Mouse (Mus musculus) bone marrow macrophage, adult 2 months (primary cell): ENCODE measurements around the gene Fgfrl1. TPM values are rescaled to one million over a fixed set of nuclear protein-coding genes. Genes with fewer than 3 reads are reported as not detected.

Experiments
- H3K27ac ChIP-seq: 2 replicates; pipeline ENCODE4 v1.5.1; 2012; ENCODE audit warnings: low read depth, low read length; ENCODE audit not compliant: insufficient read depth
- H3K4me1 ChIP-seq: 2 replicates; pipeline ENCODE4 v1.6.1; 2012; ENCODE audit warnings: low read length; ENCODE audit not compliant: control insufficient read depth, insufficient read depth
- H3K4me3 ChIP-seq: 2 replicates; pipeline ENCODE4 v1.5.1; 2012; ENCODE audit warnings: mild to moderate bottlenecking, low read length, moderate library complexity; ENCODE audit not compliant: insufficient read depth
- CTCF ChIP-seq: IDR thresholded peaks from 2 replicates; pipeline ENCODE4 v1.5.1; 2012; ENCODE audit warnings: low read depth, mild to moderate bottlenecking, low read length, moderate library complexity
- POLR2A ChIP-seq: IDR thresholded peaks from 2 replicates; pipeline ENCODE4 v1.6.1; 2012; ENCODE audit warnings: mild to moderate bottlenecking, low read depth, low read length, borderline replicate concordance
- polyA plus RNA-seq: library from polyadenylated mRNA; stranded (reverse); fragments of >200 nt; gene quantifications from 2 replicates; pipeline ENCODE4 v1.2.4, GENCODE M21; 2012; ENCODE audit not compliant: missing spikeins, insufficient read depth, insufficient read length

The Fgfrl1 gene
- polyA plus RNA-seq, 1 experiment: 1.5 TPM

GRCm38 (mm10) chr5:108665066-108665465, 27.1 kb upstream of the Fgfrl1 start:
- TF ChIP-seq POLR2A (no peak), CTCF (no peak)
- no peak overlapping the region for H3K27ac ChIP-seq
- no peak overlapping the region for H3K4me3 ChIP-seq
- peaks cover 10% of the 10 kb centered on the region for H3K4me1 ChIP-seq

- Histone ChIP-seq H3K27ac (no peak overlapping the region), H3K4me3 (no peak overlapping the region), H3K4me1 (peaks cover 10% of the 10 kb centered on the region)
- TF ChIP-seq POLR2A (no peak), CTCF (no peak)
Measured at GRCm38 (mm10) chr5:108667370-108667769, 24.8 kb upstream of the Fgfrl1 start.

DNA sequence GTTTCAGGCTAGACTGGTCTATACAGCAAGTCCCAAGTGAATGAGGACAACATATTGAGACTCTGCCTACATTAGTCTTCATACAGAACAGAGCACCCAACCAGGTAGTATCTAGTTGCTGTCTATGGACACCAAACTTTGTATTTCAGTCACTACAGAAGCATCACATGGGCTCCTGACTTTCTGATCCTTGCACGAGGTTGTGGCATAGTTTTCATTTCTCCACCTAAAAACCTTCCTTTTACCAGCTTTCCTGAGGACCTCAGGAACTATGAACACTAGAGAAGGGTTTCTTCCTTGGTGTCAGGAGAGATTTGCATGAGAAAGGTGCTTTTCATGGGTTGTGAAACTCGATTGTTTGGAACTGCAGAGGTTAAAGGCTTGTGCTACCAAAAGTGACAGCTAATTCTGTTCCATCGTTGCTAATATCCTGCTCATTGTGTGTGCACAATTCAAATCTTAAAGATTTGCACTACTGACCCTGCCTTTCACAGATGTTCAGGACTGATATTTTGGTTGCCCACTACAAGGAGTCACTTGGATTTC, 23.7 kb upstream of the Fgfrl1 start:
- peaks cover 12% of the 10 kb centered on the region for H3K4me1 ChIP-seq
- H3K27ac ChIP-seq: peak overlapping the region; percentile 93
- no peak for TF ChIP-seq CTCF
- TF ChIP-seq POLR2A: no peak
- H3K4me3 ChIP-seq: peak overlapping the region; percentile 47

DNA sequence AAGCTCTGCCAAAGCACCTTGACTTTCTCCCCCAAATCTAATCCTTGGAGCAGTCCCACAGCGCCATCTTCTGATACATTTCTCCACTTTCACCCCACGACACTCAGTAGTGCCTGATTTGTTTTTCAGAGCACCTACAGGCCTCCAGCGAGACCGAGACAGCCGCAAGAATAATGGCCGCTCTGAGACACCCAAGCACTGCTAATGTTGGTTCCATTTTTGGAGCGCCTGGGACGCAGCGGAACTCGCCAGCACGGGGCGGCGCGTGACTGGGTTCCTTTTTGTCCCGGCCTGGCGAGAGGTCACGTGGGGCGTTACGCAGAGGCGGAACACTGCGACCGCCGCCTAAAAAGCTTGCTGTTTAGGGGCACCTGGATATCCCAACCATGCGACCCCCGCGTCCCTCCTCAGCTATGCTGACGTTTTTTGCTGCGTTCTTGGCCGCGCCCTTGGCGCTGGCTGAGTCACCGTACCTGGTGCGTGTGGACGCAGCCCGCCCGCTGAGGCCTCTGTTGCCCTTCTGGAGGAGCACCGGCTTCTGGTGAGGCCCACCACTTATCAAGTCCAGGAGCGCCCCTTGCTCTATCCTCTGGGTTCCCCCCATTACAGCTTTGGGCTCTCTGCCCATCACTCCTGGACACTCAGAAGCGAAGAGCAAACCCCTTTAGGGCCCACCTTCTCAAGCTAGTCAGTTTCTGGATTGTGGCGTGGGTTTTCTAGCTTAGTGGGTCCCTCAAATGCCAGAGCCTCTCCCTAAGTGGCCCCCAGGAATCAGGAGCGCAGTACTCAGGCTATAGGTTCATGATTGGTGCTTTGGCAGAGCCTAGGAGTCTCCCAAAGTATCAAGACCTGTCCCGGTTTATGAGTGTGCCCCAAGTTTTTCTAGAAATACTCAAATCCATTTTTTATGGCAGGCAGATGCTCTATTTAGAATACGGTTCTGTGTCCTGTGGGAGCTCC, 22.9 kb upstream of the Fgfrl1 start, which contains the start of gene Dgkq:
TSS of gene Dgkq (minus strand) at position 696 of the 960 bp plus-strand sequence.
- TF ChIP-seq CTCF: 0 out of 2 replicates have a peak, but pooled peaks have one; percentile 24
- TF ChIP-seq POLR2A: no peak
- H3K4me3 ChIP-seq: peak within 1 kb of the TSS; percentile 67
- H3K27ac ChIP-seq: peak within 1 kb of the TSS; percentile 93
- peaks cover 15% of the 10 kb centered on the region for H3K4me1 ChIP-seq

DNA sequence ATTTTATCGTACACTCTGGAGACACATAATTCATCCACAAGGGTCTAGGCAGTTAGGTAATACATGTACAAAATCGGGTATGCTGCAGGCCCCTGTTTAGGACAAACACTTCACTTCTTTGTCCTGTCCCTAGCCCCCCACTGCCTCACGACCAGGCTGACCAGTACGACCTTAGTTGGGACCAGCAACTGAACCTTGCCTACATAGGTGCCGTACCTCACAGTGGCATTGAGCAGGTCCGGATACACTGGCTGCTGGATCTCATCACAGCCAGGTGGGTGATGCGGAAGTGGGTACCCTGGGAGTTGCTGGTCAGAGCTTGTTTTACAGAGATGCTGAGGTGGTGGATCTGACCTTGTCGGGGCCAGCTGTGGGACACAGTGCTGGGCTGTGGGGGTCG, 22.2 kb upstream of the Fgfrl1 start:
- H3K4me1 ChIP-seq: peaks cover 15% of the 10 kb centered on the region
- H3K27ac ChIP-seq: peak overlapping the region; percentile 93; the same call in 1 of the 2 replicates
- no peak for TF ChIP-seq CTCF
- no peak for TF ChIP-seq POLR2A
- peak overlapping the region; percentile 67 for H3K4me3 ChIP-seq

GRCm38 (mm10) chr5:108670785-108671184, 21.4 kb upstream of the Fgfrl1 start:
- peaks cover 15% of the 10 kb centered on the region for H3K4me1 ChIP-seq
- no peak overlapping the region for H3K27ac ChIP-seq
- peak; percentile 15; the same call in 1 of the 2 replicates for TF ChIP-seq CTCF
- TF ChIP-seq POLR2A: no peak

DNA sequence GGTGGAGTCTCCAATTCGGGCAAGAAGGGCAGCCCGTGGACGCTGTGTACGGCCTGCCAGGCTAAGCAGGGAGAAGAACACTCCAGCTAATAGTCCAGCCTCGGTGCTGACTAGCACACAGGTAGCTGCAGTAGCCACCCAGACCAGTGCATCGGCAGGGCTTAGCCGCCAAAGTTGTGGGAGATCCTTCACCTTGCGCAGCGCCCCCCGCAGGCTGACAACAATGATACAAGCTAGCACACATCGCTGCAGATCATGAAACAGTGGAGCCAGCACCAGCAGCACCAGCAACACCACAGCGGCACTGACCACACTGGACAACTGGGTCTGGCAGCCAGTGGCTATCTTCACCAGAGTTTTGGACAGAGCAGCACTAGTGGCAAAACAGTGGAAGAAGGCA, 20.4 kb upstream of the Fgfrl1 start:
- no peak for TF ChIP-seq POLR2A
- 0 out of 2 replicates have a peak, but pooled peaks have one; percentile 8 for TF ChIP-seq CTCF
- no peak overlapping the region for H3K4me3 ChIP-seq
- H3K27ac ChIP-seq: no peak overlapping the region
- peaks cover 15% of the 10 kb centered on the region for H3K4me1 ChIP-seq

More at GRCm38 (mm10) chr5:108670785-108671184, 21.4 kb upstream of the Fgfrl1 start:
- H3K4me3 ChIP-seq: no peak overlapping the region

DNA sequence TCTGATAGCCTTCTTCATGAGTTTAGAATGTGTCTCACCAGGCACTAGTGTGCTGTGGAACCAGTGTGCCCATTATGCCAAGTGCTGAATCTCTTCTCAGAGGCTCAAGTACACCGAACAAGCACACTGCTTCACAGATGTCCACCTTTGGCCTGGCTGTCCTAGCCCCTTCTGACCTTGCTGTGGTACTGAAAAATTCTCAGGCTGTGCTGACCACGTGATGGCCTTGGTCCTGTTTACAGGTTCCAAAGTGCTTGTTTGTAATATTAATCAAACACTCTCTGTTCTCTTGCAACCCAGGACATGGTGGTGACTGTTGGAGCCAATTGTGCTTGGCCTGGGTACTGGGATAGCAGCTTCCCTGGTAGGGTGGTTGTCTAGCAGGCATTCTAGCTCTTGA, 17.6 kb upstream of the Fgfrl1 start:
- Histone ChIP-seq H3K27ac (no peak overlapping the region), H3K4me3 (no peak overlapping the region), H3K4me1 (peaks cover 9% of the 10 kb centered on the region)
- TF ChIP-seq POLR2A (no peak), CTCF (no peak)

DNA sequence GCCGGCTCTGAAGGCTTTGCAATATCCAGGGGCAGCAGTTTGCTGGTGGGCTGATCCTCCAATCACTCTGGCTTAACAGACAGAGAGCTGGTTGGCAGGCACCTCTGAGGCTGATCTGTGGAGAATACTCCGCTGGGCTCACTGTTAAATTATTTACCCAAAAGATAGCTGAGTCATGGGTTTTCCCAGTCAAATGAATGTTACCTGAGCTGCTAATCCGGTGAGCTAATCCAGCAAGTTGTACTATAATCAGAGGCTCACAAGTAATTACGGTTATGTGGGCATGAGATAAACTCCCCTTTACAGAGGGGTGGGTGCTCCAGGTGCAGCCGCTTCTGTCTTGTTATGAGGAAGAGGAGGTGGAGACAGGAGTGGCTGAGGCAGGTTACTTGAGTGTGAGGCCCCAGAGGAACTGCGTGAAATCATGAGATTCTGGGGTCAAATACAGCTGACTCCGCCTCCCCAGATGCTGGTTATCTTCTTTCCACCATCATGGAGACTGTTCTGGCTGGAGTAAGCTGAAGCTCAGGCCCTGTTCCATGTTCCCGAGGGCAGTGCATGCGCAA, 16.8 kb upstream of the Fgfrl1 start, which contains the start of gene Slc26a1:
TSS of gene Slc26a1 (minus strand) at position 319 of the 566 bp plus-strand sequence.
- peaks cover 8% of the 10 kb centered on the region for H3K4me1 ChIP-seq
- no peak within 1 kb of the TSS for H3K4me3 ChIP-seq
- no peak for TF ChIP-seq CTCF
- no peak for TF ChIP-seq POLR2A
- H3K27ac ChIP-seq: no peak within 1 kb of the TSS
